Mouse (Mus musculus) gastrocnemius, postnatal 25 days (tissue): ENCODE data around the gene Zfp759. TPM values are rescaled to one million over a fixed set of nuclear protein-coding genes. Genes with fewer than 3 reads are reported as not detected.

Experiments
- total RNA-seq, 2 experiments: library from RNA; stranded (reverse); gene quantifications; 1 replicate in 1 of 2; 2 replicates in 1 of 2; pipeline ENCODE4 v1.2.3; 2021

Zfp759 gene
- total RNA-seq, 2 experiments from 2014 or later = 4.1 to 4.3 TPM

Other genes with a start within 250 kb of the Zfp759 start
- gene Gm10767, start 216.7 kb upstream of the Zfp759 start, total RNA-seq = under 1 TPM; 0.67 to 0.92 TPM
- gene Zfp712, start 60.5 kb upstream of the Zfp759 start, total RNA-seq = under 1 TPM; 0.94 to 0.95 TPM
- 1 to 10 TPM in 1 of 2 experiments, under 1 TPM in 1; 0.32 to 1.3 TPM for gene Zfp708, start 23.7 kb upstream of the Zfp759 start, total RNA-seq
- gene Gm28557, start 13.1 kb upstream of the Zfp759 start, total RNA-seq = 1 to 10 TPM; 2.1 to 3.3 TPM
- gene Rslcan18, start 5.4 kb upstream of the Zfp759 start, total RNA-seq = under 1 TPM; 0.46 to 0.51 TPM
- 1 to 10 TPM; 1.8 to 1.9 TPM for gene Rsl1, start 51.5 kb downstream of the Zfp759 start, total RNA-seq
- gene Zfp455, start 72.8 kb downstream of the Zfp759 start, total RNA-seq = under 1 TPM; 0.43 to 0.49 TPM
- gene Zfp458, start 156.8 kb downstream of the Zfp759 start, total RNA-seq = 1 to 10 TPM; 1.0 to 1.1 TPM
- 1 to 10 TPM; 3.3 to 4.3 TPM for gene Zfp457, start 184.8 kb downstream of the Zfp759 start, total RNA-seq
- 1 to 10 TPM; 1.7 TPM for gene Zfp595, start 210.9 kb downstream of the Zfp759 start, total RNA-seq
- under 1 TPM in 1 of 2 experiments, not detected in 1; 0.94 TPM for gene Gm28044, start 238.9 kb downstream of the Zfp759 start, total RNA-seq
- gene Zfp953, start 238.9 kb downstream of the Zfp759 start, total RNA-seq = 1 to 10 TPM in 1 of 2 experiments, under 1 TPM in 1; 0.99 to 1.2 TPM